Mouse (Mus musculus): ENCODE results near the gene Rcn1. TPM values are rescaled to one million over a fixed set of nuclear protein-coding genes. Genes with fewer than 3 reads are reported as not detected.

Rcn1 gene
- total and polyA plus RNA-seq, 2 experiments from 2014 or later, result 41.4 to 55.1 TPM

GRCm38 (mm10) chr2:105414309-105414708 lies 15.2 kb upstream of the Rcn1 start:
- H3K4me2 ChIP-seq (ENCODE audit: low read depth), result no peak overlapping the region
- no peaks in the 10 kb centered on the region for H3K9me3 ChIP-seq (ENCODE audit: low read length)
- no peak overlapping the region for H3K4me3 ChIP-seq (ENCODE audit: low read depth, low read length)
- 74% methylated on average over 2 of the region's 2 CpGs for WGBS
- H3K27me3 ChIP-seq (ENCODE audit: insufficient read depth, low read length), result no peaks in the 10 kb centered on the region
- no peak overlapping the region for H3K27ac ChIP-seq (ENCODE audit: low read depth, low read length)
- no peak for DNase-seq
- peaks cover 17% of the 10 kb centered on the region for H3K4me1 ChIP-seq (ENCODE audit: insufficient read depth)
- no peak for TF ChIP-seq CTCF (IDR thresholded peaks at IDR 0.05; ENCODE audit: low read depth)
- ATAC-seq, result no peak
- H3K9ac ChIP-seq, result no peak overlapping the region
- no peaks in the 10 kb centered on the region for H3K36me3 ChIP-seq (ENCODE audit: insufficient read depth)

- Histone ChIP-seq H3K9ac (no peak overlapping the region), H3K4me2 (ENCODE audit: low read depth) (no peak overlapping the region), H3K36me3 (ENCODE audit: insufficient read depth) (no peaks in the 10 kb centered on the region), H3K4me3 (ENCODE audit: low read depth, low read length) (no peak overlapping the region), H3K4me1 (ENCODE audit: insufficient read depth) (no peaks in the 10 kb centered on the region), H3K27me3 (ENCODE audit: insufficient read depth, low read length) (no peaks in the 10 kb centered on the region), H3K27ac (ENCODE audit: low read depth, low read length) (no peak overlapping the region), H3K9me3 (ENCODE audit: low read length) (no peaks in the 10 kb centered on the region)
- 90% methylated on average over 1 of the region's 1 CpGs for WGBS
- TF ChIP-seq CTCF (IDR thresholded peaks at IDR 0.05; ENCODE audit: low read depth), result no peak
- no peak for DNase-seq
- ATAC-seq, result no peak
These were observed 10.1 kb upstream of the Rcn1 start for GRCm38 (mm10) chr2:105409253-105409652.

- Histone ChIP-seq H3K27me3 (ENCODE audit: insufficient read depth, low read length) (no peaks in the 10 kb centered on the region), H3K36me3 (ENCODE audit: insufficient read depth) (no peaks in the 10 kb centered on the region), H3K9ac (no peak overlapping the region), H3K27ac (ENCODE audit: low read depth, low read length) (no peak overlapping the region), H3K4me3 (ENCODE audit: low read depth, low read length) (no peak overlapping the region), H3K4me2 (ENCODE audit: low read depth) (no peak overlapping the region), H3K9me3 (ENCODE audit: low read length) (no peaks in the 10 kb centered on the region), H3K4me1 (ENCODE audit: insufficient read depth) (no peaks in the 10 kb centered on the region)
- WGBS, result 37% methylated on average over 4 of the region's 4 CpGs
- no peak for TF ChIP-seq CTCF (IDR thresholded peaks at IDR 0.05; ENCODE audit: low read depth)
- DNase-seq (peak; percentile 33), ATAC-seq (peak; percentile 79)
These were observed 9.4 kb upstream of the Rcn1 start for GRCm38 (mm10) chr2:105408511-105408910.

- no peak for TF ChIP-seq CTCF (IDR thresholded peaks at IDR 0.05; ENCODE audit: low read depth)
- Histone ChIP-seq H3K4me2 (ENCODE audit: low read depth) (no peak overlapping the region), H3K4me1 (ENCODE audit: insufficient read depth) (no peaks in the 10 kb centered on the region), H3K27ac (ENCODE audit: low read depth, low read length) (no peak overlapping the region), H3K4me3 (ENCODE audit: low read depth, low read length) (no peak overlapping the region), H3K27me3 (ENCODE audit: insufficient read depth, low read length) (no peaks in the 10 kb centered on the region), H3K36me3 (ENCODE audit: insufficient read depth) (no peaks in the 10 kb centered on the region), H3K9me3 (ENCODE audit: low read length) (no peaks in the 10 kb centered on the region), H3K9ac (no peak overlapping the region)
- ATAC-seq, result no peak
- WGBS, result 88% methylated on average over 2 of the region's 2 CpGs
- no peak for DNase-seq
These were observed 3.1 kb upstream of the Rcn1 start for GRCm38 (mm10) chr2:105402180-105402579.

GRCm38 (mm10) chr2:105400558-105400957 lies 1.4 kb upstream of the Rcn1 start:
- 93% methylated on average over 4 of the region's 4 CpGs for WGBS
- ATAC-seq, result no peak
- H3K27ac ChIP-seq (ENCODE audit: low read depth, low read length), result no peak overlapping the region
- no peaks in the 10 kb centered on the region for H3K4me1 ChIP-seq (ENCODE audit: insufficient read depth)
- no peak overlapping the region for H3K4me3 ChIP-seq (ENCODE audit: low read depth, low read length)
- no peak for DNase-seq
- no peak for TF ChIP-seq CTCF (IDR thresholded peaks at IDR 0.05; ENCODE audit: low read depth)
- H3K9ac ChIP-seq, result no peak overlapping the region
- H3K36me3 ChIP-seq (ENCODE audit: insufficient read depth), result no peaks in the 10 kb centered on the region
- no peak overlapping the region for H3K4me2 ChIP-seq (ENCODE audit: low read depth)
- no peaks in the 10 kb centered on the region for H3K27me3 ChIP-seq (ENCODE audit: insufficient read depth, low read length)
- H3K9me3 ChIP-seq (ENCODE audit: low read length), result no peaks in the 10 kb centered on the region

GRCm38 (mm10) chr2:105398636-105399084 lies 459 bp downstream of the Rcn1 start:
- Histone ChIP-seq H3K27ac (ENCODE audit: low read depth, low read length) (peak overlapping the region; percentile 60), H3K4me3 (ENCODE audit: low read depth, low read length) (peak overlapping the region; percentile 68), H3K9me3 (ENCODE audit: low read length) (no peaks in the 10 kb centered on the region), H3K9ac (peak overlapping the region; percentile 73), H3K4me1 (ENCODE audit: insufficient read depth) (no peaks in the 10 kb centered on the region), H3K4me2 (ENCODE audit: low read depth) (peak overlapping the region; percentile 99), H3K36me3 (ENCODE audit: insufficient read depth) (no peaks in the 10 kb centered on the region), H3K27me3 (ENCODE audit: insufficient read depth, low read length) (no peaks in the 10 kb centered on the region)
- under 1% methylated on average over 31 of the region's 31 CpGs for WGBS
- no peak for TF ChIP-seq CTCF (IDR thresholded peaks at IDR 0.05; ENCODE audit: low read depth)
- ATAC-seq (peak; percentile 51), DNase-seq (no peak)

- H3K4me2 ChIP-seq (ENCODE audit: low read depth), result peak overlapping the region; percentile 99
- H3K27ac ChIP-seq (ENCODE audit: low read depth, low read length), result no peak overlapping the region
- no peaks in the 10 kb centered on the region for H3K9me3 ChIP-seq (ENCODE audit: low read length)
- no peaks in the 10 kb centered on the region for H3K27me3 ChIP-seq (ENCODE audit: insufficient read depth, low read length)
- H3K36me3 ChIP-seq (ENCODE audit: insufficient read depth), result no peaks in the 10 kb centered on the region
- ATAC-seq (no peak), DNase-seq (no peak)
- no peak overlapping the region for H3K9ac ChIP-seq
- 27% methylated on average over 5 of the region's 5 CpGs for WGBS
- H3K4me3 ChIP-seq (ENCODE audit: low read depth, low read length), result peak overlapping the region; percentile 68
- no peaks in the 10 kb centered on the region for H3K4me1 ChIP-seq (ENCODE audit: insufficient read depth)
- TF ChIP-seq CTCF (IDR thresholded peaks at IDR 0.05; ENCODE audit: low read depth), result no peak
These were observed 1.5 kb downstream of the Rcn1 start for GRCm38 (mm10) chr2:105397446-105398211.
